Mouse (Mus musculus): ENCODE measurements at regions not wholly inside any gene's neighbourhood (a gene's known extent, or its start where the extent isn't known, plus 50 kb on each side); places are given as distances from the start of the nearest gene placed in this dataset.

DNA sequence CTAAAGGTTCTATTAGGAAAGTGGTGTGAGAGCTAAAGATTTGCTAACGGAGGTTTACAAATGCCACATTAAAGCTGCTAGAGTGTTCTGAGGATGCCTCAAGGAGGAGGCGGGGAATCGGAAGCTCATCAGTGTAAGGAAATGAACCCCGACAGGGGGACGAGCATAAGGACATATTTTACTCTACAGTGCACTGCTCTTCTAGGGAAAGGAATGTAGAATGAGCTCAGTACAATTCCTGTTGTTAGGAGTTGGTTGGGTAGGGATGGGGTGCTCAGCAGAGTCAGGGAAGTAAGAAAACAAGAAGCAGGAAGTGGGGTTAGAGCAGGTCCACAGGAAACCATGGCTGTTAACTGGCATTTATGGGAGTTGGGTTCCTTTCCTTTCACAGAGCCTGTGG, 54.6 kb downstream of the Mex3b start:
- H3K27ac ChIP-seq, result no peak overlapping the region
- no peak for DNase-seq (ENCODE audit: extremely low spot score, low spot score)
- no peaks in the 10 kb centered on the region for H3K27me3 ChIP-seq (ENCODE audit: poor library complexity, severe bottlenecking)
- no peaks in the 10 kb centered on the region; the same call in 1 of the 2 replicates for H3K9me3 ChIP-seq
- H3K36me3 ChIP-seq (replicated peaks), result no peaks in the 10 kb centered on the region
- H3K4me1 ChIP-seq, result no peaks in the 10 kb centered on the region
- WGBS, result 79% methylated on average over 5 of the region's 5 CpGs
- no peak overlapping the region for H3K4me3 ChIP-seq

DNA sequence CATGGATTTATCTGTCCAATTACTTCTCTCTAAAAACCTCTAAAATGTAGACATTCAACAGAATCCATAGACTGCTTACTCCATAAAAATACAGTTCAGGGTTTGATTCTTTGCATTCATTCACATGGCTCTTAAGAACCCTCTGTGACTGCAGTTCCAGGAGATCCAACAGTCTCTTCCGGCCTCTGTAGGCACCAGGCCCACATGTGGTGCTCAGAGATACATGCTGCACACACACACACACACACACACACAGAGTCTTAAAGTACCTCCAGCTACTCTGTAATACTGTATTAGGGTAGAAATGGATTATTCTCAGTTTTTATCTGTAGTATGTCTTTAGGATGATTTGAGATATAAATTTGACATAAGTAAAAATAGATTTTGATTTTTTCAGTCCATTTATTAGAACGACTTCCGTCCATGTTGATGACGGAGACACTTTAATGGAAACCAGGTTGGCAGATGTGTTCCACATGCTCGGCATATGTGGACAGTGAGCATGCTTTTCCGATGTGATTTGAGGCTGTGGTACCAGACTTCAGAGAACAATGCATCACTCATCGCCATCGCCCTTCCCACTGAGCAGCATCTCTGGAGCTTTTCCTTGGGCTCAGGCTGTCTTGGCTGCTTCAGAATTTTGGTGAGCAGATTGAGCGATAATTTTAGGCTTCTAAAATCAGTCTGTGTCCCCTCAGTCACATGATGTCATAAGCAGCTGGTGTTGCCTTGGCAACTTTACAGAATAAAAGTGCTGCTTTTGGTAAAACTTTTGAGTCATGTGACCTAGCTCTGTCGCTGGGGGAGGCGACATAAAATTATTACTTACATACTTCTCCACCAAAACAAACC, 56.3 kb downstream of the Mex3b start:
- Histone ChIP-seq H3K4me3 (no peak overlapping the region), H3K4me1 (no peaks in the 10 kb centered on the region), H3K27ac (0 out of 2 replicates have a peak overlapping the region, but pooled peaks have one; percentile 35), H3K27me3 (ENCODE audit: poor library complexity, severe bottlenecking) (no peaks in the 10 kb centered on the region), H3K36me3 (replicated peaks) (no peaks in the 10 kb centered on the region), H3K9me3 (no peaks in the 10 kb centered on the region; the same call in 1 of the 2 replicates)
- no peak for DNase-seq (ENCODE audit: extremely low spot score, low spot score)
- WGBS, result 76% methylated on average over 11 of the region's 11 CpGs

DNA sequence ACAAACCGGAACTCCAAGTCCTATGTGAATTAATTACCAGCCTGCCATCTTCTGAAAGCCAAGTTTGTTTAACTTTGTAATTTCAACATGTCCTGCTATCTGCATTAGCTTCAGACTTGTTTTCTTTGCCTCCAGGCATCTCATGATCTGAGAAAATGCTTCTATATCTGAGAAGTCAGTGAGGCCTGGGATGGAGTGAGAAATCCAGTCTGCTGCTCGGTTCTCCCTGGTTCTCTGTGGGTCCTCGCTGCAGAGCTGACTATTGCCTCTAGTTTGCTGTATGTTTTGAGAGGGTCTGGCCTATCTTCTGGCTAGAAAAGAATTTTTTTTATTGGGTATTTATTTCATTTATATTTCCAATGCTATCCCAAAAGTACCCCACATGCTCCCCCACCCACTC, 57.0 kb downstream of the Mex3b start:
- Histone ChIP-seq H3K4me3 (no peak overlapping the region), H3K27me3 (ENCODE audit: poor library complexity, severe bottlenecking) (no peaks in the 10 kb centered on the region), H3K27ac (0 out of 2 replicates have a peak overlapping the region, but pooled peaks have one; percentile 35), H3K36me3 (replicated peaks) (no peaks in the 10 kb centered on the region), H3K4me1 (no peaks in the 10 kb centered on the region), H3K9me3 (no peaks in the 10 kb centered on the region)
- WGBS, result 88% methylated on average over 3 of the region's 3 CpGs
- DNase-seq (ENCODE audit: extremely low spot score, low spot score), result no peak

DNA sequence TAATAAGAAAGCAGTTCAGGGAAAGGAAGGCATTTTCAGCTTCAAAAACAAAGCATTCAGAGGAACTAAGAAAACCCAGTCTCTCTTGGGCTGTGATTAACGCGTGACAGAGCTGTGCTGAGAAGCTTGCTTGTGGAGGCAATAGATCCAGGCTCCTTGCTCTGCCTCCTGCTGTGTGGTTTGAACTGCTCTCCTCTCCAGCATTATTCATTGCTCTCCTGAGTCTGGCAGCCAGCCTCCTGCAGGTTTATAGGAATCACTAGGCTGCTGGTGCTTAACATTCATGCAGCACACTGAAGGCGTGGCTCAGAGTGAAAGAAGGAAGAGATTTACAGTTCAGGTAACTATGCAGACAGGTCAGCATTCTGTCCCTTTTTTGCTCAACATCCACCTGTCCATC, 71.2 kb downstream of the Mex3b start:
- 24% methylated on average over 3 of the region's 3 CpGs for WGBS
- H3K27ac ChIP-seq, result no peak overlapping the region
- peaks cover 12% of the 10 kb centered on the region for H3K4me1 ChIP-seq
- no peak for DNase-seq (ENCODE audit: extremely low spot score, low spot score)
- no peak overlapping the region for H3K4me3 ChIP-seq
- H3K36me3 ChIP-seq (replicated peaks), result no peaks in the 10 kb centered on the region
- 0 out of 2 replicates have a peak, but pooled peaks cover 2% of the 10 kb centered on the region for H3K9me3 ChIP-seq
- H3K27me3 ChIP-seq (ENCODE audit: poor library complexity, severe bottlenecking), result no peaks in the 10 kb centered on the region

DNA sequence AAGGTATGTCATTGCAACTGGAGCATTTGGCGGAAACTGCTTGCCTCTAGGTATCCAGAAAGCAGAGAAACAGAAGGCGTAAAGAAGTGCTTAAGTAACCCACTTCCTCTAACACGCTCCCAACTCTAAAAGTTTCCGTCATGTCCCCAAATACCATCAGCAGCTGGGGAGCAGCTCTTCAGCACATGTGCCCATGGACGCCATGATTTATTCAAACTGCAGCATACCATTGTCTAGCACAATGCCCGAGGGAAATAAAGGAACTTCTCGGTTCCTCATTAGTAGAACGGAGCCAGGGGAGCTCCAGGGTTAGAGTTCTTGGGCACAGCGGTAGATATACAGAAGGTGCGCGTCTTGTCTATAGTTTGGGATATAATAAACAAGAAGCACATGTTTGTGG, 72.4 kb downstream of the Mex3b start:
- Histone ChIP-seq H3K36me3 (replicated peaks) (no peaks in the 10 kb centered on the region), H3K4me1 (peaks cover 12% of the 10 kb centered on the region), H3K4me3 (no peak overlapping the region), H3K9me3 (0 out of 2 replicates have a peak, but pooled peaks cover 2% of the 10 kb centered on the region), H3K27ac (no peak overlapping the region), H3K27me3 (ENCODE audit: poor library complexity, severe bottlenecking) (no peaks in the 10 kb centered on the region)
- DNase-seq (ENCODE audit: extremely low spot score, low spot score), result no peak
- WGBS, result 94% methylated on average over 11 of the region's 11 CpGs

DNA sequence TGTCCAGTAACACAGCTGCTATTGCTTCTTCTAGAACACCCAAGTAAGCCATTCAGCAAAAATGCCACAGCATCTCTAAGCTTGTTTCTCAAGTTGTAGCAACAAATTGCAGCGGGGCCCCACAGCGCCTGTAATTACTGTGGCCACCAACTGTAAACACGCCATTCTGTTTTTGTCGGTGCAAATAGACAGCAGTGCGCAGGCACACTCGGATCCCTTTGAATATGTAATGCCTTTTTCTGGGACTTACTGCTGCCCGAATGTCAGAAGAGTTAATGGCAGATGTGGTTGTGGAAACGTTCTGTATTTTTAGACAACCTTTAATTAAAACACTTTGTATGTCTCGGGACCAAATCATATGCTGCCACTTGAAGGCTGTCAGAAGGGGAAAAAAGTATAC, 76.2 kb downstream of the Mex3b start:
- no peaks in the 10 kb centered on the region for H3K36me3 ChIP-seq (replicated peaks)
- no peaks in the 10 kb centered on the region for H3K27me3 ChIP-seq (ENCODE audit: poor library complexity, severe bottlenecking)
- no peak overlapping the region for H3K4me3 ChIP-seq
- 0 out of 2 replicates have a peak, but pooled peaks cover 2% of the 10 kb centered on the region for H3K9me3 ChIP-seq
- no peak for DNase-seq (ENCODE audit: extremely low spot score, low spot score)
- no peak overlapping the region for H3K27ac ChIP-seq
- 90% methylated on average over 9 of the region's 9 CpGs for WGBS
- peaks cover 3% of the 10 kb centered on the region for H3K4me1 ChIP-seq

DNA sequence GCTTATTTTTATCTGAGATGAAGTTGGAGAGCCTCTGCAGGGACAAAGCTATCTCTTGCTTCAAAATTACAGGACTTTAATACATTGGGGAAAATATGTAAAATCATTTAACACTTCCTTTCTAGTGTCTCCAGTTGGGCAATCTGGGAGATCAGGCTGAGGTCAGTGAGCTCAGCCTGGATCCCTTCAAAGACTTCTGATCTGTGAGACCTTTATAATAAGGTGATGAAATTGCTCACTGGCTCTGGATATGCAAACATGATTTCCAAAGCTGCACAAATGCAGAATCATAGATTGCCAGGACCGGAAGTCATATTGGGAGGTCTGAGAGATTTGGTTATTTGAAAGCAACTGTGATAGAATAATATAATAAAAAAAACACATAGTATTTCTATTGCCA, 76.7 kb downstream of the Mex3b start:
- H3K27me3 ChIP-seq (ENCODE audit: poor library complexity, severe bottlenecking), result no peaks in the 10 kb centered on the region
- 94% methylated on average over 1 of the region's 1 CpGs for WGBS
- H3K4me3 ChIP-seq, result no peak overlapping the region
- 0 out of 2 replicates have a peak, but pooled peaks cover 2% of the 10 kb centered on the region for H3K9me3 ChIP-seq
- H3K36me3 ChIP-seq (replicated peaks), result no peaks in the 10 kb centered on the region
- no peak for DNase-seq (ENCODE audit: extremely low spot score, low spot score)
- H3K4me1 ChIP-seq, result no peaks in the 10 kb centered on the region
- no peak overlapping the region for H3K27ac ChIP-seq

DNA sequence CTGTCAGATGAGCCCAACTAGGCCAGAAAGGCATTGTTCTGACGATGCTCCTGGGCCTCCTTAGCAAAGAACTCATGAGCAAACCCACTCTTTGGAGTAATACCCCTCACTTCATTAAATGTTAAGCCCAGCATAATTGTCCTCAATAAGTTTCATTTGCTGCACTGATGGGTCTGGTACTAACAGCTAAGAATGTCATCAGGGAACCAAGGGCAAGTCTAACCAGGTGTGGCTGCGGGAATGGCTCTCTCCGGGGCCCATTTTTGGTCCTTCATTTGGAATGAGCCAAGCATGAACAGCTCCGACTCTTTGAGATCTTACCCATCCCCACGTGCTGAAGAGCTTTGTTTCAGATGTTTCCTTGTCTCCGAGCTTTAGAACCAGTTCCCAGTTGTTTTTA, 82.2 kb downstream of the Mex3b start:
- no peak overlapping the region for H3K4me3 ChIP-seq
- H3K27ac ChIP-seq, result no peak overlapping the region
- no peaks in the 10 kb centered on the region for H3K27me3 ChIP-seq (ENCODE audit: poor library complexity, severe bottlenecking)
- 82% methylated on average over 6 of the region's 6 CpGs for WGBS
- H3K9me3 ChIP-seq, result no peaks in the 10 kb centered on the region
- H3K4me1 ChIP-seq, result no peaks in the 10 kb centered on the region
- DNase-seq (ENCODE audit: extremely low spot score, low spot score), result no peak
- no peaks in the 10 kb centered on the region for H3K36me3 ChIP-seq (replicated peaks)

DNA sequence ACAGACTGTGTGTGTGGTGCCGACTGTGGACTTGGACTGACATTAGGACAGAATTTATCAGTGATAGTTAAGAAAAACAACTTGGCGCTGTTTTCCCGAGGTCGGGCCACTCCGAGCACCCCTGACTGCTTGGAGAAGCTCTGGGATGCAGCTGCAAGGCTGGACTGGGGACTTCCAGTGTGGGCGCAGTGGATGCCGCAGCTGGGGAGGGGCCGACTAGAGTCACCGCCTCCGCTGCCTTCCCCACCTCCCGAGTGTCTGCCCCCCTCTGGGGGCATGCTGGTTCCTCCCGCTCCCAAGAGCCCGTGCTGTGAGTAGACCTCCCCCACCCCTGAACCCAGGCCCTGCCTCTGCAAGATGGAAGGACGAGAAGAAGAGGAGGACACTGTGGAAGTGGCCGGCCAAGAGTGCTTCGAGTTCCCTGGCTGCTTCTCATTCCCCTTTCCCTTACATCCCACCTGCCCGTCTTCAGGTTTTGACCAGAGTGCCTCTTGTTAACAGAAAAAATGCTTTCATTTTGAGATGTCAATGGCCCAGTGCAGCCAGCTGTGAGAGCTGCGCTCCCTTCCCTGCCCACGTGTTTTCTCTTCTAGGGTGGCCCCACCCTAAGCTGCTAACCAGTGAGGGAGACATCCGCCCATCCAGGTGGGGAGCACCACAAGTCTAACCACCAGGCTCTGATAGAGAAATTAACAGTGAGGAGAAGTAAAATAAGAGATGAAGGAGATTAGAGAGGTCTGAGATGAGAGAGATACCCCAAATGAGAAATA, 90.3 kb downstream of the Mex3b start:
- no peak for DNase-seq (ENCODE audit: extremely low spot score, low spot score)
- WGBS, result 65% methylated on average over 20 of the region's 20 CpGs
- Histone ChIP-seq H3K9me3 (peaks cover 3% of the 10 kb centered on the region; the same call in 1 of the 2 replicates), H3K27ac (no peak overlapping the region), H3K4me3 (no peak overlapping the region), H3K4me1 (no peaks in the 10 kb centered on the region), H3K27me3 (ENCODE audit: poor library complexity, severe bottlenecking) (no peaks in the 10 kb centered on the region), H3K36me3 (replicated peaks) (no peaks in the 10 kb centered on the region)

DNA sequence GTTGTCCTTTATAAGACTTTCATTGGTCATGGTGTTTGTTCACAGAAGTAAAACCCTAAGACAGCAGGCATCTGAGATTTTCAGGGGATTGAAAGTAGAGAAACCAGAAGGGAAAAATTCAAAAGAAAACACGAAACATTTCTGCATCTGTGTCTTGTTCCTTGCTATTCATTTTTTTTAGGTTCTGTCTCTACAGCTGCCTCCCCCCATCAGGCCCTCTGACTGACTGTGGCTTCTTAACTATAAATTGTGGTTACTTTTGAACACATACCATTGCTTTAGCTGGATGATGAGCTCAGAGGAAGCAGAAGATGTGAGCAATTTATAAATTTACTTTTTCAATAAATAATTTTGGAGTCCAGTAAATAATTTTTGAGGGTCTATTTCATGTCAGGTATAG, 103.5 kb downstream of the Mex3b start:
- WGBS, result 86% methylated on average over 1 of the region's 1 CpGs
- Histone ChIP-seq H3K9me3 (no peaks in the 10 kb centered on the region), H3K27me3 (ENCODE audit: poor library complexity, severe bottlenecking) (no peaks in the 10 kb centered on the region), H3K4me1 (no peaks in the 10 kb centered on the region), H3K4me3 (no peak overlapping the region), H3K27ac (no peak overlapping the region), H3K36me3 (replicated peaks) (no peaks in the 10 kb centered on the region)
- no peak for DNase-seq (ENCODE audit: extremely low spot score, low spot score)

DNA sequence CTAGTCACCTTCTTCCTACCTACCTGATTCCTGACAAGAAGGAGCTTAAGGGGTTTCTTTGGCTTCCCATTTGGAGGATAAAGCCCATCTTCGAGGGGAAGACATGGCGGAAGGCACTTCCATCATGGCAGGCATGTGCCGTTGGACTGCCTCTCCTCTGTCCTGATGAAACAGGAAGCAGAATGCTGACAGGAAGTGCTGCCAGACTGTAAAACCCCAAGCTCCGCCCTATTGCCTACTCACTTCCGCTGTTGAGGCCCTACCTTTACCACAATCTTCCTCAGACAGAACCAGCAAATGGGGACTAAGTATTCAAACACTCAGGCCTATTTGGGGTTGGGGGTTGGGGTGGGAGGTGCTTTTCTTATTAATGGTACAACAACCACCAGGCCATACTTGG, 104.1 kb downstream of the Mex3b start:
- H3K36me3 ChIP-seq (replicated peaks), result no peaks in the 10 kb centered on the region
- no peak overlapping the region for H3K27ac ChIP-seq
- no peaks in the 10 kb centered on the region for H3K4me1 ChIP-seq
- no peak overlapping the region for H3K4me3 ChIP-seq
- H3K27me3 ChIP-seq (ENCODE audit: poor library complexity, severe bottlenecking), result no peaks in the 10 kb centered on the region
- DNase-seq (ENCODE audit: extremely low spot score, low spot score), result no peak
- WGBS, result 97% methylated on average over 5 of the region's 5 CpGs
- H3K9me3 ChIP-seq, result no peaks in the 10 kb centered on the region

DNA sequence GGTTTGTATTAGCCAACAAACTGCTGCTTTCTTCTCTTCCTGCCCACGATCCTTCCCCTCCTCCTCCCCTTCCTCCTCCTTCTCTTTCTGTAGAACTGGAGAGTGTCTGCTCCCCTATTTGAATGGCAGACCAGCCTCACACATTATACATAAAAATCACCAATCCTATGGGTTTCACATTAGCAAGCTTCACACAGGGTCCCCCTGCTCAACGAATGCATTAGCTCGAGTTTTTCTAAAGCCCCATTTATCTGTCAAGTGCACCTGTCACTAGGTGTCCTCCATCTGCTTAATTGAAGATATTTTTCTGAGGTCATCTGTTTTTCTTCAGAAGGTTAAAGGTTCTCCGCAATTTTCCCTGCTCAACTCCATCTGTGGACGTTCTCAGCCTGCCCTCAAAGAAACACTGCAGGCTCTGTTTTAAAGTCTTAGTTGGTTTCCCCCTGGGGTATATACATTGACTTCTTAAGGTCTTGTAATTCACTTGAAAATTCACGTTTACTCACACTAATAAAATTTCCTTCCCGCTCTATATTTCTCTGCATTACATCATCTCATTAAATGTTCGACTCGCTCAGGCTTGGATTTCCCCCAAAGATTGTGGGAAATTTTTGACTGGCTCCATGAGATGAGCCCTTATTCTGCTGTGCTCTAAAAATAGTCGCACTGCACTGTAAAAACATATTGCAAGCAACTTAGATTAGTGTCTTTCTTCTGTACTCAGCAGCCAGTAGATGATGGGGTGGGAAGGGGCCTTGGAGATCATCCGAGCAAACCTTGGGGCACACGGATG, 105.3 kb downstream of the Mex3b start:
- no peaks in the 10 kb centered on the region for H3K27me3 ChIP-seq (ENCODE audit: poor library complexity, severe bottlenecking)
- no peak overlapping the region for H3K4me3 ChIP-seq
- H3K9me3 ChIP-seq, result no peaks in the 10 kb centered on the region
- WGBS, result 81% methylated on average over 12 of the region's 12 CpGs
- no peaks in the 10 kb centered on the region for H3K36me3 ChIP-seq (replicated peaks)
- no peak overlapping the region for H3K27ac ChIP-seq
- no peak for DNase-seq (ENCODE audit: extremely low spot score, low spot score)
- no peaks in the 10 kb centered on the region for H3K4me1 ChIP-seq

Data from forebrain, embryonic 10.5 days (tissue).